Mouse (Mus musculus): ENCODE measurements around the gene Sspo. TPM values are rescaled to one million over a fixed set of nuclear protein-coding genes. Genes with fewer than 3 reads are reported as not detected.
A peak's percentile ranks its signal among the peaks of the same experiment; 100 is the strongest.

Sspo gene
- total and polyA plus RNA-seq, 2 experiments, result 0.83 to 2.0 TPM

- Histone ChIP-seq H3K4me3 (ENCODE audit: insufficient read depth, low read depth, low read length) (no peak overlapping the region), H3K9ac (ENCODE audit: low read depth, low read length) (no peak overlapping the region), H3K27ac (replicated peaks; ENCODE audit: insufficient read depth, low read depth, low read length) (no peak overlapping the region), H3K27me3 (ENCODE audit: control insufficient read depth, insufficient read depth, low read length) (no peaks in the 10 kb centered on the region), H3K4me1 (ENCODE audit: control insufficient read depth, insufficient read depth, low read length) (peaks cover 26% of the 10 kb centered on the region), H3K79me2 (ENCODE audit: control insufficient read depth, insufficient read depth, low read length) (no peaks in the 10 kb centered on the region), H3K36me3 (ENCODE audit: control insufficient read depth, insufficient read depth, low read length) (no peaks in the 10 kb centered on the region)
- DNase-seq (ENCODE audit: extremely low read depth, low read depth, low spot score), result no peak
- TF ChIP-seq CTCF (IDR thresholded peaks at IDR 0.05; ENCODE audit: low read depth, low read length) (no peak), POLR2A (IDR thresholded peaks at IDR 0.05; ENCODE audit: extremely low read depth, insufficient read depth, low read length) (no peak)
- 87% methylated on average over 5 of the region's 5 CpGs for whole genome bisulfite sequencing
These were observed 17.3 kb upstream of the Sspo start for GRCm38 (mm10) chr6:48430748-48431147.

DNA sequence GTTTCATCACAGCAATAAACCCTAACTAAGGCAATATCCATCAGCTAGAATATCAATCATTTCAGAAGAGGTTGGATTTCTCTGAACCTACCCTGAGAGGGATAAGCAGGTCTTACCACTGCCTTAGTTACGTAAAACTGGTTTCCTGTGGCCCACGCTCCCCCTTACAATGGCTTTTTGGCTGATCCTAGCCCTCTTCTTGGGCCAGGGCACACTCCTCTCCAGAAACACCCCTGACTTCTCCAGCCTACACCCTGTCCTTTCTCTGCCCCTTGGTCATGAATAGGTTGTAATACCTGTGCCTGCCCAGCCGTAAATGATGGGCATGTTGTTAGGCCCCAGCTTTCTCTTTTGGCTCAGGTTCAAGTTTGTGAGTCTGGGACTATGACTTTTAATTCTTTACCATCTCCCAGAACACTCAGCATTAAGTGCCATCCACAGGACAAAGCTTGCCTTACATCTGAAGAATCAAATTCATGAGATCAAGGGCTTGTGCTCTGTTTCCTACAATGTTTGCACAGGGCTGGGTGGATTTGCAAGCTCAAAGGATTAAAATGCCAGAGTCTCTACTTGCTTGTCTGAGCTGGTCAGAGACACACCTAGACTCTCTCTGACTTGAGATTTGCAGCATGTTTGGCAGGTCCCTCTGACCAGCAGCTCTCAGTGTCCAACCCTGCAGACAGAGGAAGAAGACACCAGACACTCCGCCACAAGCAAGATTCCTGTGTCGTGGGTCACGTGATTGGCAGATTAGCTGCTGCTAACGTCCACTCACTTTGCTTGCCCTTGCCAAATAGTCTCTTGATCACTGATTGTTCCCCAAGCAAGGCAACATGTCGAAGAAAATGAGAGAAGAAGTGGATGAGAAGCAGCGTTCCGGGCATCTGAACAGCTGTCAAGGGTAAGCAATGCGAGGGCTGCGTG, 14.9 kb upstream of the Sspo start:
- Histone ChIP-seq H3K79me2 (ENCODE audit: control insufficient read depth, insufficient read depth, low read length) (no peaks in the 10 kb centered on the region), H3K9ac (ENCODE audit: low read depth, low read length) (peak overlapping the region; percentile 28; the same call in 1 of the 2 replicates), H3K36me3 (ENCODE audit: control insufficient read depth, insufficient read depth, low read length) (no peaks in the 10 kb centered on the region), H3K27me3 (ENCODE audit: control insufficient read depth, insufficient read depth, low read length) (no peaks in the 10 kb centered on the region), H3K4me1 (ENCODE audit: control insufficient read depth, insufficient read depth, low read length) (peaks cover 32% of the 10 kb centered on the region), H3K4me3 (ENCODE audit: insufficient read depth, low read depth, low read length) (no peak overlapping the region), H3K27ac (replicated peaks; ENCODE audit: insufficient read depth, low read depth, low read length) (peak overlapping the region; percentile 25)
- WGBS, result 47% methylated on average over 12 of the region's 12 CpGs
- peak; percentile 70 for DNase-seq (ENCODE audit: extremely low read depth, low read depth, low spot score)
- TF ChIP-seq CTCF (IDR thresholded peaks at IDR 0.05; ENCODE audit: low read depth, low read length) (no peak), POLR2A (IDR thresholded peaks at IDR 0.05; ENCODE audit: extremely low read depth, insufficient read depth, low read length) (no peak)

GRCm38 (mm10) chr6:48434651-48435050, 13.4 kb upstream of the Sspo start:
- WGBS, result 19% methylated on average over 6 of the region's 6 CpGs
- H3K27me3 ChIP-seq (ENCODE audit: control insufficient read depth, insufficient read depth, low read length), result no peaks in the 10 kb centered on the region
- H3K9ac ChIP-seq (ENCODE audit: low read depth, low read length), result peak overlapping the region; percentile 47

DNA sequence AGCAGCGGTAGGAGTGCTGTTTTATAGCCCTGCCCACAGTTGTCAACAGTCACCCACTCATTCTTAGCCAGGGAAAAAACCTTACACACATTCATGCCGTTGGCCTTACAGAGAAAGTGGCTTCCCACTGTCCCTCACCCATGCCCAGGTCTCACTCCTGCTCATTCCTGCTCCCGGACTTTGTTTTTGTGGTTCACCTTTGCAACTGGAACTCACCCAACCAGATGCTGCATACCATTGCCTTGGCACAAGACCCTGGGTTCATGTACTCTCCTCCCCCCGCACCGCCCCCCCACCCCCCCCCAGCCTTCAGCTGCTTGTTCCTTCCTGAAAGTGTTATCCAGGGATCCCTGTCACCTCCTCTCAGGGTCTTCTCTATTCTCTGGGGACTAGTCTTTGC, 12.9 kb upstream of the Sspo start:
- peak; percentile 85 for DNase-seq (ENCODE audit: extremely low read depth, low read depth, low spot score)
- Histone ChIP-seq H3K4me3 (ENCODE audit: insufficient read depth, low read depth, low read length) (no peak overlapping the region), H3K27ac (replicated peaks; ENCODE audit: insufficient read depth, low read depth, low read length) (peak overlapping the region; percentile 95), H3K9ac (ENCODE audit: low read depth, low read length) (peak overlapping the region; percentile 29), H3K4me1 (ENCODE audit: control insufficient read depth, insufficient read depth, low read length) (peaks cover 27% of the 10 kb centered on the region), H3K36me3 (ENCODE audit: control insufficient read depth, insufficient read depth, low read length) (peaks cover 12% of the 10 kb centered on the region; the same call in 1 of the 2 replicates), H3K79me2 (ENCODE audit: control insufficient read depth, insufficient read depth, low read length) (no peaks in the 10 kb centered on the region), H3K27me3 (ENCODE audit: control insufficient read depth, insufficient read depth, low read length) (no peaks in the 10 kb centered on the region)
- 11% methylated on average over 5 of the region's 5 CpGs for WGBS
- TF ChIP-seq POLR2A (IDR thresholded peaks at IDR 0.05; ENCODE audit: extremely low read depth, insufficient read depth, low read length) (no peak), CTCF (IDR thresholded peaks at IDR 0.05; ENCODE audit: low read depth, low read length) (no peak)

More at GRCm38 (mm10) chr6:48434651-48435050, 13.4 kb upstream of the Sspo start:
- Histone ChIP-seq H3K4me3 (ENCODE audit: insufficient read depth, low read depth, low read length) (no peak overlapping the region), H3K36me3 (ENCODE audit: control insufficient read depth, insufficient read depth, low read length) (peaks cover 12% of the 10 kb centered on the region; the same call in 1 of the 2 replicates), H3K79me2 (ENCODE audit: control insufficient read depth, insufficient read depth, low read length) (no peaks in the 10 kb centered on the region), H3K27ac (replicated peaks; ENCODE audit: insufficient read depth, low read depth, low read length) (peak overlapping the region; percentile 95), H3K4me1 (ENCODE audit: control insufficient read depth, insufficient read depth, low read length) (peaks cover 27% of the 10 kb centered on the region)
- DNase-seq (ENCODE audit: extremely low read depth, low read depth, low spot score), result peak; percentile 99
- TF ChIP-seq CTCF (IDR thresholded peaks at IDR 0.05; ENCODE audit: low read depth, low read length), result no peak
- 0 out of 2 replicates have a peak, but pooled peaks have one; percentile 27 for TF ChIP-seq POLR2A (IDR thresholded peaks at IDR 0.05; ENCODE audit: extremely low read depth, insufficient read depth, low read length)

GRCm38 (mm10) chr6:48435706-48436349, 12.2 kb upstream of the Sspo start:
- H3K4me3 ChIP-seq (ENCODE audit: insufficient read depth, low read depth, low read length), result no peak overlapping the region
- no peak overlapping the region for H3K9ac ChIP-seq (ENCODE audit: low read depth, low read length)
- no peaks in the 10 kb centered on the region for H3K79me2 ChIP-seq (ENCODE audit: control insufficient read depth, insufficient read depth, low read length)
- WGBS, result 61% methylated on average over 5 of the region's 5 CpGs
- peaks cover 12% of the 10 kb centered on the region; the same call in 1 of the 2 replicates for H3K36me3 ChIP-seq (ENCODE audit: control insufficient read depth, insufficient read depth, low read length)
- H3K27ac ChIP-seq (replicated peaks; ENCODE audit: insufficient read depth, low read depth, low read length), result peak overlapping the region; percentile 49
- DNase-seq (ENCODE audit: extremely low read depth, low read depth, low spot score), result peak; percentile 50
- peaks cover 27% of the 10 kb centered on the region for H3K4me1 ChIP-seq (ENCODE audit: control insufficient read depth, insufficient read depth, low read length)
- TF ChIP-seq POLR2A (IDR thresholded peaks at IDR 0.05; ENCODE audit: extremely low read depth, insufficient read depth, low read length), result no peak
- no peak for TF ChIP-seq CTCF (IDR thresholded peaks at IDR 0.05; ENCODE audit: low read depth, low read length)
- H3K27me3 ChIP-seq (ENCODE audit: control insufficient read depth, insufficient read depth, low read length), result no peaks in the 10 kb centered on the region

Data from liver, adult 2 months (tissue).